Mouse (Mus musculus): ENCODE measurements at regions not wholly inside any gene's neighbourhood (a gene's known extent, or its start where the extent isn't known, plus 50 kb on each side); places are given as distances from the start of the nearest gene placed in this dataset.
"Not testable (repeated sequence)": the region's sequence is repeated elsewhere in the genome, so short reads cannot be mapped to it uniquely, and the experiment has no call there.

GRCm38 (mm10) chr17:42956588-42956987, 59.8 kb upstream of the Tnfrsf21 start:
- no peak for DNase-seq (ENCODE audit: low spot score)
- no peaks in the 10 kb centered on the region for H3K4me1 ChIP-seq (replicated peaks)
- H3K27me3 ChIP-seq (ENCODE audit: insufficient read depth, poor library complexity, severe bottlenecking) = no peaks in the 10 kb centered on the region
- 84% methylated on average over 5 of the region's 5 CpGs for WGBS
- no peaks in the 10 kb centered on the region for H3K9me3 ChIP-seq
- H3K27ac ChIP-seq = no peak overlapping the region
- H3K4me3 ChIP-seq = no peak overlapping the region
- no peaks in the 10 kb centered on the region for H3K36me3 ChIP-seq

GRCm38 (mm10) chr17:42954722-42955121, 61.6 kb upstream of the Tnfrsf21 start:
- no peaks in the 10 kb centered on the region for H3K4me1 ChIP-seq (replicated peaks)
- H3K27me3 ChIP-seq (ENCODE audit: insufficient read depth, poor library complexity, severe bottlenecking) = no peaks in the 10 kb centered on the region
- H3K4me3 ChIP-seq = no peak overlapping the region
- no peaks in the 10 kb centered on the region for H3K36me3 ChIP-seq
- H3K9me3 ChIP-seq = no peaks in the 10 kb centered on the region
- H3K27ac ChIP-seq = no peak overlapping the region
- no peak for DNase-seq (ENCODE audit: low spot score)
- 63% methylated on average over 2 of the region's 2 CpGs for WGBS

DNA sequence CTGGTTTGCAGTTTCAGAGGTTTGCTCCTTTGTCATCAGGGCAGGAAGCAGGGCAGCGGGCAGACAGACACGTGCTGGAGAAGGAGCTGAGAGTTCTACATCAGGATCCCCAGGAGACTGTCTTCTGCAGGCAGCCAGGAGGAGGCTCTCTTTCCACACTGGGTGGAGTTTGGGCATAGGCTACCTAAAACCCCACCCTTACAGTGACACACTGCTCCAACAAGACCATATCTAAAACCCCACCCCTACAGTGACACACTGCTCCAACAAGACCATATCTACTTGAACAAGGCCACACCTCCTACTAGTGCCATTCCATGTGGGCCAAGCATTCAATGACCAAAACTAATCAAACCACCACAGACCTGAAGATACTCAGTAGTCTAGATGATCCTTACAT, 68.0 kb upstream of the Cd2ap start:
- H3K36me3 ChIP-seq = no peaks in the 10 kb centered on the region
- H3K4me1 ChIP-seq (replicated peaks) = no peaks in the 10 kb centered on the region
- H3K4me3 ChIP-seq = no peak overlapping the region
- DNase-seq (ENCODE audit: low spot score) = no peak
- H3K27me3 ChIP-seq (ENCODE audit: insufficient read depth, poor library complexity, severe bottlenecking) = no peaks in the 10 kb centered on the region
- H3K27ac ChIP-seq = no peak overlapping the region
- WGBS = 82% methylated on average over 2 of the region's 2 CpGs
- no peaks in the 10 kb centered on the region for H3K9me3 ChIP-seq

DNA sequence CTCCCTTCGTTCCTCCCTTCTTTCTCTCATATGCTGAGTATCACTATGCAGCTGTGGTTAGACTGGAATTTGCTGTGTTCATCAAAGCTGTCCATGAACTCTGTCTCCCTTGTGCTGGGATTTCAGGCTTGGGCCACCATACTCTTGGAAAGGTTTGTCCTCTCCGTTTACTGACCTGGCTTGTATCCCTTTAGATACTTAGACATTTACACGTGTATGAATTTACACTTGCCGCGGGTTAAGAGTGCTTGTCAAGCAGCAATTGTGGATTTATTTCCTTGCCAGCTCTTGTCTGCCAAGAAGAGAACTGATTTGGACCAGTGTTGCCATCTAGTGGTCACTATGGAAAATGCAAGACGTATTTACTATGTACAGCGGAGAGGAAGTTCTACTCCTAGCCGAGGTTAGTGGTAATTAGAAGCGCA, 66.8 kb upstream of the Cd2ap start:
- Histone ChIP-seq H3K27ac (no peak overlapping the region), H3K36me3 (no peaks in the 10 kb centered on the region), H3K9me3 (no peaks in the 10 kb centered on the region), H3K4me3 (no peak overlapping the region), H3K4me1 (replicated peaks) (no peaks in the 10 kb centered on the region), H3K27me3 (ENCODE audit: insufficient read depth, poor library complexity, severe bottlenecking) (no peaks in the 10 kb centered on the region)
- DNase-seq (ENCODE audit: low spot score) = peak; percentile 35
- WGBS = 17% methylated on average over 9 of the region's 9 CpGs

- Histone ChIP-seq H3K4me3 (no peak overlapping the region), H3K9me3 (no peaks in the 10 kb centered on the region), H3K36me3 (no peaks in the 10 kb centered on the region), H3K4me1 (replicated peaks) (no peaks in the 10 kb centered on the region), H3K27me3 (ENCODE audit: insufficient read depth, poor library complexity, severe bottlenecking) (no peaks in the 10 kb centered on the region), H3K27ac (no peak overlapping the region)
- WGBS = 86% methylated on average over 7 of the region's 7 CpGs
- no peak for DNase-seq (ENCODE audit: low spot score)
Measured at GRCm38 (mm10) chr17:42939476-42939875, 63.0 kb upstream of the Cd2ap start.

GRCm38 (mm10) chr17:42938579-42938978, 62.1 kb upstream of the Cd2ap start:
- Histone ChIP-seq H3K4me1 (replicated peaks) (no peaks in the 10 kb centered on the region), H3K27me3 (ENCODE audit: insufficient read depth, poor library complexity, severe bottlenecking) (no peaks in the 10 kb centered on the region), H3K36me3 (no peaks in the 10 kb centered on the region), H3K27ac (no peak overlapping the region), H3K9me3 (no peaks in the 10 kb centered on the region), H3K4me3 (no peak overlapping the region)
- no peak for DNase-seq (ENCODE audit: low spot score)
- WGBS = 62% methylated on average over 1 of the region's 1 CpGs

DNA sequence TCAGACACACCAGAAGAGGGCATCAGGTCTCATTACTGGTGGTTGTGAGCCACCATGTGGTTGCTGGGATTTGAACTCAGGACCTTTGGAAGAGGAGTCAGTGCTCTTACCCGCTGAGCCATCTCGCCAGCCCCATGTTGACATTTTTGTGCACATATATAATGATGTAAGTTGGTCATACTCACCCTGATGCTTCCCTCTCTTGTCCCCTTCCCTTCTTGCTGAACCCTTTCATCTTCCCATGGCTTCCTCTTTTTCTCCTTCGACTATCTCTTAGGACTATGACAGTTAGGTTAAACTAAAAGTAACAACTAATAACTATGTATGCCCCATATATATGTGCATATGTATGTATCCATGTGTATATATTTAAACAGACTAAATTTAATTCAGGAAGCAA, 61.0 kb upstream of the Cd2ap start:
- not testable (repeated sequence) for H3K36me3 ChIP-seq; H3K4me3 ChIP-seq; H3K27ac ChIP-seq; DNase-seq (ENCODE audit: low spot score); H3K4me1 ChIP-seq (replicated peaks); H3K27me3 ChIP-seq (ENCODE audit: insufficient read depth, poor library complexity, severe bottlenecking); H3K9me3 ChIP-seq
- 91% methylated on average over 3 of the region's 3 CpGs for WGBS

GRCm38 (mm10) chr17:42934068-42934467, 57.6 kb upstream of the Cd2ap start:
- no peak overlapping the region for H3K27ac ChIP-seq
- no peak for DNase-seq (ENCODE audit: low spot score)
- H3K4me3 ChIP-seq = no peak overlapping the region
- no peaks in the 10 kb centered on the region for H3K9me3 ChIP-seq
- 79% methylated on average over 3 of the region's 3 CpGs for WGBS
- no peaks in the 10 kb centered on the region for H3K27me3 ChIP-seq (ENCODE audit: insufficient read depth, poor library complexity, severe bottlenecking)
- H3K36me3 ChIP-seq = no peaks in the 10 kb centered on the region
- H3K4me1 ChIP-seq (replicated peaks) = no peaks in the 10 kb centered on the region

- DNase-seq (ENCODE audit: low spot score) = no peak
- 78% methylated on average over 7 of the region's 7 CpGs for WGBS
- Histone ChIP-seq H3K4me3 (no peak overlapping the region), H3K27ac (no peak overlapping the region), H3K4me1 (replicated peaks) (no peaks in the 10 kb centered on the region), H3K27me3 (ENCODE audit: insufficient read depth, poor library complexity, severe bottlenecking) (no peaks in the 10 kb centered on the region), H3K36me3 (no peaks in the 10 kb centered on the region), H3K9me3 (no peaks in the 10 kb centered on the region)
Measured at GRCm38 (mm10) chr17:42933335-42934004, 57.0 kb upstream of the Cd2ap start.

- Histone ChIP-seq H3K4me1 (replicated peaks) (no peaks in the 10 kb centered on the region), H3K36me3 (no peaks in the 10 kb centered on the region), H3K27ac (no peak overlapping the region), H3K4me3 (no peak overlapping the region), H3K27me3 (ENCODE audit: insufficient read depth, poor library complexity, severe bottlenecking) (no peaks in the 10 kb centered on the region), H3K9me3 (no peaks in the 10 kb centered on the region)
- 85% methylated on average over 4 of the region's 4 CpGs for WGBS
- no peak for DNase-seq (ENCODE audit: low spot score)
Measured at GRCm38 (mm10) chr17:42927320-42927719, 50.9 kb upstream of the Cd2ap start.

All from hindbrain, embryonic 10.5 days (tissue).